Mouse (Mus musculus) hindlimb bud, embryonic 11.5 days (tissue): ENCODE measurements around the gene Slc6a8.
A peak's percentile ranks its signal among the peaks of the same experiment; 100 is the strongest.

Source experiments
- DNase-seq: peaks from one replicate; pipeline ENCODE4 v3.0.0-alpha.2; 2012; ENCODE audit warnings: low read depth, low spot score; ENCODE audit errors: extremely low spot score

Gene Slc6a8

DNA sequence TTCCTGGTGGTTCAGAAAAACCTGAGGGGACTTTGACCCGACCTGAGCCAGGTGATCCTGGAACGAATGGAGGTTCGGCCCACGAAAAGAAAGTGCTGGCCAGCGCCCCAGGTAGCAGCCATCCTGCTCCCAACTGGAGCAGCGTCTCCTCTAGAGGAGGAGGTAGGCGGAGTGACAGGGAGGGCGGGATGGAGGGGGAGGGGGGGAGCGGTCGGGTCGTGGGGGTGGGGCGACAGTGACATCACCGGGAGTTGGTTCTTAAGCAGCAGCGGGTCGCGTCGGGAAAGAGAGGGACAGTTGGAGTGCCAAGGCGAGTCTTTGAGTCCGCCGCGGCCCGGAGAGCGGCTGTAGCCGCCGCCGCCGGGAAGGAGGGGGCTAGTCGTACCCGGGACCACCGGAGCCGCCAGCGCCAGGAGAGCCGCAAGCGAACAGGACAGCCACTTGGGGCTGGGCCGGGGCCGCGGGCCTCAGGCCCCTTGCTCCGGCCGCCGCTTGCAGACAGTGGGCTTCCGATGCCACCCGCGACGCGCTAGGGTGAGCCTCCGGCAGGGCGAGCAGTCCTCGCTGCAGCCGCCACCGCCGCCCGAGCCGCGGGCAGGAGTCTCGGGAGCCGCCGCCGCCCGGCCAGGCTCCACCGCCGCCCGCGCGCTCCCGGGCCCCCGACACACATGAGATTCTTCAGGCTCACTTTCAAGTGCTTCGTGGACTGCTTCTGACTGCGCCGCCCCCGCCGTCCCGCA is at the start of gene Slc6a8:
Gene Slc6a8, plus strand, starts transcription at position 272 of the 740 bp plus-strand sequence.
- no peak for DNase-seq

DNA sequence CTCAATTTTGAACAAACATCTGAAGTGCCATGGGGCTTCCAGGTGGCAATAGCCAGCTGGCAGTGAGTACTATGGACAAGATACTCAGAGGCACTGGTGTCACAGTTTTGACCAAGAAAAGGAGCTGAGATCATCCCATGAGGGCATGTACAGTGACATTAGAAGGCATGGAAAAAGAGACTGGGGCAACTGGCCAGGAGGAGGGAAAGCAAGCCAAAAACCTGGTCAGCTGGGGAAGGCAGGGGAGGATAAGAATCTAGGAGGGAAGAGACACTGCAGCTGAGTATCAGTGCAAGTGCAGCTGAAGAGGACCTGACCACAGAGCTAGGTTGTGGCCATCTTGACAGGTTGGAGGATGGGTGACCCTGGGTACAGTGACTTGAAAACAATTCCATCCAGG is 46.0 kb upstream of the Slc6a8 start:
- DNase-seq = no peak

DNA sequence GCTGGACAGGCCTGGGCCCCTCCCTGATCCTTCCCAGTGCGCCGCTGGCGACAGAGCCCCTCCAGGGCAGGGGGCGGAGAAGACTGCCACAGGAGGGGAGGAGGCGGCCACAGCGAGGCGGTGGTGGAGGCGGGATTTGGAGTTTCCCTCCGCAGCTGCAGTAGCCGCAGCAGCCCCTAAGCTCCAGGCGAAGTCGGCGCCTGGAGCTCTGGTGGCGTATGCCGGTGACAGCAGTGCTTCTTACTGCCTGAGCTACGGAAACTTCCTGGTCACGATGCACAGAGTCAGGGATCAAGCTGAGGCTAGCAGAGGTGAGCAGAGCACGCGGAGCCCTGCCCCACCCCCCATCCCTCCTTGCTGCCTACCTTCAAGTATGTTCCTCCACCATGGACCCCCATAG is 37.5 kb upstream of the Slc6a8 start:
- DNase-seq = no peak

DNA sequence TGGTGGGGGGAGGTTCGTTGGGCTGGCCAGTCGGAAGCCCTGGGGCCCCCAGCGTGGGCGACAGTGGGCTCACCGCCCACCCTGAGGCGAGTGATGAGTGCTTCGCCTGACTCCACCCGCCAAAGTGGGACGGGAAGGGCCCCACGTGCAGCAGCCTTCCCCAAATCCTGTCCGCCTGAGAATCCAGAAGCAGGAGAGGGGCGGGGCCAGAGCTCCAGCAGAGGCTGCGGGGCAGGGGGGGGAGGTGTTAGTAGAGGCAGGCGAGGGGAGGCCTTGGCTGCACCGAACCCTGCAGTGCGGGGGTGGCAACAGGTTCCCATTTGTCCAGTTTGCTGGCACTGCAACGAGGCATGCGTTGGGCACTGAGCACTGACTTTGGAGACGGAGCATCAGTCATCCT is 35.5 kb upstream of the Slc6a8 start:
- no peak for DNase-seq

DNA sequence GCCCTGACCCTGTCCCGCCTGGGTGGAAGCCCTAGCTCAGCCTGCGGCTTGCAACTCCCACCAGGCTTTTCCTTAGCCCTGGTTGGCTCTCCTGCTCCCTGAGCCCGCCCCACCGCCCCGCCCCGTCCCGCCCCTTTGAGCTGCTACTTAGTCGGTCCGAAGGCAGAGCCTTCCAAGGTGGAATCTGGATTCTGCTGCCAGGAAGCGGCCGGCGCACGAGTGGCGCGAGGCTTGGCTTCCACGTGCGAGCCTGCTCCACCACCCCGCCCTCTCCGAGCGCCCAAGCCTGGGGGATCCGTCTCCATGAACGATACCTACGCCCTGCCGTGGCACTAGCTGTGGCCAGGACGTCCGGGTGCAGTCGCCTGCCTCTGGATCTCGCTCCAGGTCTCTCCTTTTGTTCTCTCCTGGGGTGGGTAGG is 33.7 kb upstream of the Slc6a8 start, which contains the start of gene Dusp9:
Gene Dusp9, plus strand, starts transcription at position 165 of the 421 bp plus-strand sequence.
- no peak for DNase-seq

DNA sequence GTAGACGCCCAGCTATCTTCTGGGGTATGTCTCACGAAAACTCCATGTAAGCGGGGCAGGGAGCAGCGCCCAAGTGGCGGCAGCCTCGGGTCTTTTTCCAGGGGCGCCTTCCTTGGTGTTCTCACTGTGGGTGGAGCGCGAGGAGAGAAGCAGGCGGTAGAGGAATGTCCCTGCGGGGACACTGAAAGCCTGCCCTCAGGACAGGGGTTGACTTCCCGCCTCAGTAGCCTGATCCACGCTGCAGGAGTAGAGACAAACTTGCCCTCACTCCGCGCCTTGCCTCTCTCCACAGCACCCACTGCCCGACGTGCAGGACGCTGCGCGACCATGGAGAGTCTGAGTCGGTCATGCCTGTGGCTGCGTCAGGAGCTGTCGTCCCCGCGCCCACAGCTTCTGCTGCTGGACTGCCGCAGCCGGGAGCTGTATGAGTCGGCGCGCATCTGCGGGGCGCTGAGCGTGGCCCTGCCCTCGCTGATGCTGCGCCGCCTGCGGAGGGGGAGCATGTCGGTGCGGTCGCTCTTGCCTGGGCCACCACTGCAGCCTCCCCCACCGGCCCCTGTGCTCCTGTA is 33.0 kb upstream of the Slc6a8 start:
- DNase-seq = no peak

DNA sequence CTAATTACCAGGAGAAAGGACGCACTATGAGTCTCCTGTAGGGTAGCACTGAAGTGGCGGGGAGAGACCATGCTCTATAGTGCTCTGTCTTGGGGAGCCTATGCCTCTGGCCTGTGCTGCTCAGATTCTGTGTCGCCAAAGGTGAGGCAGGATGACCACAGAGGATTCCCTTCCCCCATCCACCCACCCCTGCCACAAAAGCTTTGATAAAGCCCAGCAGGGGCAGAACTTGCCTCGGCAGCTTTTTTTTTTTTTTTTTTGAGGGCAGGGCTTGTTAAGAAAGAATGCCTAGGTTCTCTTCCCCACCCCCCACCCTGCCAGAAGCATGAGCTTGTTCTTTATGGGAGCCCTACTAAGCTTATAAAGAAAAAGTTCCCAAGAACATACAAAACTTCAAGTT is 27.8 kb upstream of the Slc6a8 start:
- DNase-seq = no peak

DNA sequence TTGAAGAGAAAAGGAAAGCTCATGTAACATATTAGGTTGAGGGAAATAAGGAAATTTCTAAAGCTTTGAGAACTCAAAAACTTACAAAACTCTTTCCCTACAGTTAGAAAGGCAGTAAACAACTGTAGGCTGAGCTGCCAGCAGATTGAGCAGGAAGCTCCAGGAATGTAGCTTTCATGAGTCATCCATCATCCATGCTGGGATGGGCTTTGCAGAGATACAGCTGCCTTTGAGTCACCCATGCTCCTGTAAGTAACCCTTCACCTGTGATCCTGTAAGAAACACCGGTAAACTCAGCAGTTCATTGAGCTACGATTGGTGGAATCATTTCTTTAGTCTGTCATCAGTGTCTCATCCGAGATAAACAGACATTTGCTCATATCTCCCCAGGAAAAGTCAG is 22.1 kb upstream of the Slc6a8 start:
- no peak for DNase-seq

DNA sequence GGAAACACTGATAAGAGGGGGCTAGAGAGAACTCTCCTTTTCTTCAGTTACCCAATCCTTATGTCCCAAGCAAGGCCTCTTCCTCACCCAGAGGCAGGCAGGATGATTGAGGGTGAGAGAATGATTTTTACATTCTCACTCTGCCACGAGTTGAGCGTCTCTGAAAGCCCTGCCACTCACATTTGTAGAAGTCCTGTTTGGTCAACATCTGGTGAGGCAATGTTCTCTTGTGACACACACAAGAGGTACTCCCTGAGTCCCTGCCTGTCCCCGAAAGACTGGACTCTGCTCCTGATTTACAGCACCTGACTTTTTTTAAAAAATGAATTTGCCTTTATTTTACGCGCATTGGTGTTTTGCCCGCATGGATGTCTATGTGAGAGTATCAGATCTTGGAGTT is 19.6 kb upstream of the Slc6a8 start:
- no peak for DNase-seq

DNA sequence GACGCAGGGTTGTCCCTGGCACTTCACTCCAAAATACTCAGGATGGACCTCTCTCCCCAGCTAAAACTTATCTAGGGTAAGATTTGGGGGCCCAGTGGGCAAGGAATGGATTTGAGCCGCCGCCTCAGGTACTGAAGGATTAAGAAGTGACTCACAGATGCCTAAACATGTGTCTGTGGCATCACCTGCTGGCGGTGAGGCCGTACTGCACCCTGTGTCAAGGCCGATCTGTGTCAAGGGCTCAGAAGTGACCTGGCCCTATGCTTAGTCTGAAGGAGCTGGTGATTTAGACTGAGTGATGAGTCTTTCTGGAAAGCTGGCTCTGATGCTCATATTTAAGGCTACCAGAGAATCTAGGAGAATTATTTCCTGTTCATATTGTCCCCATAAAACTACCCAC is 18.8 kb upstream of the Slc6a8 start:
- peak; percentile 24 for DNase-seq

DNA sequence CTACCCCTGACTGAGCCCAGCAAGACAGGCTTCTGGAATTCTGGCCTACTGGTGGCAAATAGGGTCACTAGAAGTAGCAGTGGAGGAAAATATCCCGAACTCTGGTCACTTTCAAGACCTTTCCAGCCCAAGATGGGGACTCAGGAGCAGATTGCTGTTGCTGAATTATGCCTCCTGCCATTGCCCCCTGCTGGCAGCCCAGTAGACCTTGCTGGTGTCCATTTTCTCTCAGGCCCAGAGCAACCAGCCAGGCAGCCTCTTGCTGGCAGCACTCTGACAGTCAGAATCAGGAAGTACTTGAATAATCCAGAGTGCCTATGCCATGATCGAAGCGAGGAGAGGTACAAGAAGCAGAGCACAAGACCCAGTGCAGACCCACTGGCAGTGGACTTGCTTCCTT is 17.4 kb upstream of the Slc6a8 start:
- no peak for DNase-seq

DNA sequence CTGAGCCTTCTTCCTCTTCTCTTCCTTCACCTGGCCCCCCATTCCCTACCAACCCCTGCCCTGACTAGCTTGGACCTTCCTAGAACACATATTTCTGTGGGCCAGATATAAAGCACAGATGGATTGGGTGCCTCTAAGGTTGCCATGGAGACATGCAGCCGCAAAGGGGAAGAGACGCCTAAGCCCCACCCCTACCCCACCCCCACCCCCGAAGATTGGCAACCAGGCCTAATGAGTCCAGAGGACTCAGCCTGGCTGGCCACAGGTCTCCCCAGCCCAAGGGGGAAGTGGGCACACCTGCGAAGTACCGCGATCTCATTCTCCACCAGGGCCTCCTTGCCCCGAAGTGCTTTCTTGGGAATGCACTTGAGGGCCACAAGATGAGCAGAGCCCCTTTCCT is 14.6 kb upstream of the Slc6a8 start:
- DNase-seq = no peak

DNA sequence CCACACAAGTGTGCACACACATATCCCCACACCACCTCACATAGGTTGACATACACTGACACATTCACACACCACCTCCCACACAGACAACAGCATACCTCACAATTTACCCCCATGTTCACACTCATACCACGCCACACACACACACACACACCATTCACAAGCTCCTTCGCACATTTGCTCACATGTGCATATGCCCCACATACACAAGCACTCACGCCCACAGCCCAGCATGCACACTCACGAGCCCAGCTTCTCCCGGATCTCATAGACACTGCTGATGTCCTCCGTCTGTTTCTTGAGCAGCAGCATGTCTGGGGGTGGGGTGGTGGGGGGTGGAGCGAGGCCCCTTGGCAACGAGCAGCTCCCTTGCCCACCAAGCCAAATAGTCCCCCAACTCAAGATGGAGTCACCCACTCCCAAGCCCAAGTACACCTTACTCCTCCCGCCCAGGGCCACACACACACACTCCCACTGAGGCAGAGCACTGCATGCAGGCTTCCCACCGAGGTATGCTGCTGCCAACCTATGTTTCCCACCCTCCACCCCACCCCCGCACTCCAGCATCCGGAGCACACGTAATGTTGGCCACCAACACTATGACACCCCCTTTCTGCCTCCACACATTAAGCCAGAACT is 13.9 kb upstream of the Slc6a8 start:
- no peak for DNase-seq

DNA sequence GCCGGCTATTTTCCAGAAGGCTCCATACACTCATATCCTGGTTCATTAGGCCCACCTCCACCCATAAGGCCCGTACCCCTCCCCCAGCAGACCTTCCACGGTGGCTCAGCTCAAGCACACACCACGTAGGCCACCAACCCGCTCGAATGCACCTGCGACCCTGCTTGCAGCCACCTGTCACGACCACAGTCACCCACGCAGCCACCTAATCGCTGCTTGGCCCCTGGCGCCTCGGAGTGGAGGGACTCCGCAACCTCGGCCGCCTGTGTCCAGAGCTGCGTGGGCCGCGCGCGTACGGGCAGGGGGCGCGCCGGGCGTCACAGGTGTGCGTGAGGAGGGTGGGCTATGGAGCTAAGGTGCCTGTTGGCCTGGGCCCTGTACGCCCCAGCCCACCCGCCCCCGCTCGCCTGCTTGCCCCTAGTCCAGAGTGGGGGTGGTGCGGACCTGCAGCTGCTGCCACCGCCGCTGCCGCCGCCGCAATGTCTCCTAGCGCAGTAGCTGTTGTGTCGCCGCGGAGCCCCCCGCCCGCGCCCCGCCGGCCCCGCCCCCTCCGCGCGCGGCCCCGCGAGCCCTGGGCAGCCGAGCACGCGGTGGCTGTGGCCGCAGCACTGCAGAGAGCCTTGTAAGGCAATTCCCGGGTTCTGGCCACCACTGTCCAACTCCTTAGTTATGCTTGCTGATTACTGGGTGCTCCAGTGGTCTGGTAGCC is 13.2 kb upstream of the Slc6a8 start, which contains the start of gene Pnck:
Gene Pnck, minus strand, starts transcription at position 543 of the 709 bp plus-strand sequence.
- no peak for DNase-seq

DNA sequence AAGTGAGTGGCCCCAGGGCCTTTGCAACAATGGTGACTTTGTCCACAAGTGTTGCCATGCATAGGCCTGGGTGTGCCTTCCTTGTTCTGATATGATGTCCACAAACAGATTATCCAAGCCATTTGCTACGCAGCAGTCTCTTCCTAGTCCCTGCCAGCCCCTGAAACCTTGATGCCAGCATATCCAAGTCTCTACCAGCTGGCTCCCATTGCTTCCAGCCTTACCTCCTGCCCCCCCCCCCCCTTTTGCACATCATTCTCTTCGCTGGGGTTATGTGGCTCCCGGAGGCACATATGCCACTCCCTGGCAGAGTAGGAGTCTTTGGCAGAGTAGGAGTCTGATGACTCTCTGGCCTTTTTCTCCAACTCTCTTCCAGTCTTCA is 12.7 kb upstream of the Slc6a8 start:
- no peak for DNase-seq

DNA sequence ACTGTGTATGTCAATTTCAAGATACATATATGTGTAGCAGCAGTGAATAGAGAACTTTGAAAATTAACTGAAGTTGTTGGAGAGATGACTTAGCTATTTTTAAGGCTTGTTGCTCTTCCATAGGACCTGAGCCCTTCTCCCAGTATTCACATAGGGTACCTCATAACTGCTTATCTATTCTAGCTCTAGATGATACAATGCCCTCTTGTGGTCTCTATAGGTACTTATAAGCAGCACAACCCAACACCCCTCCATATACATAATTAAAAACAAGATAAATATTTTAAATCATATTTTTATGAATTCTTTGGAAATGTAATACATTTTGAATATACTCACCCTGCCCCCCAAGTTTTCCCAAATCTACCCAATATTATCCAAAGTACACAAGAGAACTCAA is 9.8 kb upstream of the Slc6a8 start:
- no peak for DNase-seq

DNA sequence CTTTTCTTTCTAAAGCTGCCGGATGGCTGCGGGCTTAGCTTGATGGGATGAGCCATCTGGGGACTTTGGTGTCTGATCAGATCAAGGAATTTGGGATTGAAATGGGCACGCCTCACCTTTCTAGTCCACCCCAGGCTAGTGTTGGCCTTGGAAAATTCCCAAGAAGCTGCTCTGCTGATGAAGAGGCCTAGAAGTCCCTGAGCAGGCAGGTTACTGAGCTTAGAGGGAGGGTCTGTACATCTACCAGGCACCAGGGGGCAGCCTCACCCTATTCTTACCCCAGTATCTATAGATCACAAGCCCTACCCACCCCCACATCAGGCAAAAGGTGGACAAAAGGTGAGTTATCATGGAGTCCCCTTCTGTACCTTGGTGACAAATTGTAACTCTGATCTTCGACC is 919 bp upstream of the Slc6a8 start:
- peak; percentile 33 for DNase-seq

DNA sequence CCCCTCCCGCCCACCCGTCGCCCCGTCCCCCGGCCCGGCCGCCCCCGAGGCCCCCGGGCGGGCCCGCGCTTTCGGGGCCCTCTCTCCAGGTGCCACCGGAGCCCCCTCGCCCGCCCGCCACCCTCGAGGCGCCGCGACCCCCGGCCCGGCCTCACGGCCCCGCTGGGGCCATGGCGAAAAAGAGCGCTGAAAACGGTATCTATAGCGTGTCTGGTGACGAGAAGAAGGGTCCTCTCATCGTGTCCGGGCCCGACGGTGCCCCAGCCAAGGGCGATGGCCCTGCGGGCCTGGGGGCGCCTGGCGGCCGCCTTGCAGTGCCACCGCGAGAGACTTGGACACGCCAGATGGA is 643 bp downstream of the Slc6a8 start:
- DNase-seq = no peak

DNA sequence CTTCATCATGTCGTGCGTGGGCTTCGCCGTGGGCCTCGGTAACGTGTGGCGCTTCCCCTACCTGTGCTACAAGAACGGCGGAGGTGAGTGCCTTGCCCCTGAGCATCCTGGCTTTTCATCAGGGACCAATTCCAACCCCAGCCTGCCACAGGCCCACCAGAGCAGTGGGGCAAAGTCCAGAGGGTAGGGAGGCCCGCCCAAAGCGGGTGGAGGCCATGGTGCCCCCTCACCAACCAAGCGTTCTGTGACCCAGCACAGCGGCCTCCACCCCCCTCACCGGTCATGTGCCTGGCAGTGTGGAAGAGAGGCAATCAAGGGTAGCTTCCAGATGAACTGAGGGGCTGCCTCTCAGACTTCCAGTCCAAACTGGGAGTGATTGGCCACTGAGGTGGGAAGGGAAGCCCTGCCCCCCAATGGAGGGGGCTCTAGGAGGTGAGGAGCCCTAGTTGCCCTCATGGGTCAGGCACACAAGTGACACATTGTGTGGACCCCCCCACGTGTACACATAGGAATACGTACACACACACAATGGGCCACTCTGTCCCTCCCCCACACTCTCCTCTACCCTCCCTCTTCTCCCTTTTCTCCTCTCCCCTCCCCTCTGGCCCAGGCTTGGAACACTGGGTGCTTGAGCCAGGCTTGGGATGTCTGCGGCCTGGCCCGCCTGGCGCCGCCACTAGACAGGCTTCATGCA is 1.2 kb downstream of the Slc6a8 start:
- no peak for DNase-seq

DNA sequence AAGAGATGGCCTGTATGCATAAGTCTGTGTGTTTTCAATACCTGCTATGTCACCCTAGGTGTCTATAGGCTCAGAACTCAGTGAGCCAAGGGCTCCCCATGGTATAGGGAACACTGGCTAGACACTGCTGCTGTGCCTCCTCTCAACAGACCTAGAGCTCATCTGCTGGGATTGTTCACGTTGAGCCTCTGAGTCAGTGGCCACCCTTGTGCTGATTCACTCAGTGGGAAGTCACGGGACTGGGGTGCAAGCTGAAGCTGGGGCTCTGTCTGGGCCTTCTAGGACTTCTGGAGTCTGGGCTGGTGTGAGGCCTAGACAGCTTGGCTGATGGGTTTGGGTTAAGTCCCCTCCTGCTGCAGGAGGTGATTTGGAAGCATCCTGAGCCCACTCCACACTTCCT is 2.3 kb downstream of the Slc6a8 start:
- DNase-seq = no peak

DNA sequence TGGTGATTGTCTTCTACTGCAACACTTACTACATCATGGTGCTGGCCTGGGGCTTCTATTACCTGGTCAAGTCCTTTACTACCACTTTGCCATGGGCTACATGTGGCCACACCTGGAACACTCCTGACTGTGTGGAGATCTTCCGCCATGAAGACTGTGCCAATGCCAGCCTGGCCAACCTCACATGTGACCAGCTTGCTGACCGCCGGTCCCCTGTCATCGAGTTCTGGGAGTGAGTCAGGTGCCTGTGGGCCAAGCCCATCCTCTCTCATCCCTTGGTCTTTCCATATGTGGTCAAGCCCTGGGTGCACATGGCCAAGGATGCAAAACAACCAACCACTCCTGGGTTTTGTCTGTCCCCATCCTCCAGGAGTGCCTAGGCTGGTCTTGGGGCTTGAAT is 3.7 kb downstream of the Slc6a8 start:
- DNase-seq = no peak
